Mouse (Mus musculus) heart, embryonic 11.5 days (tissue): ENCODE data around the gene H2-DMa. TPM values are rescaled to one million over a fixed set of nuclear protein-coding genes. Genes with fewer than 3 reads are reported as not detected.

Experiments
- ATAC-seq: fragments of 200-750 bp; cut with Nextera tagmentation; replicated peaks from 2 replicates; pipeline ENCODE4 v1.8.0; 2017; ENCODE audit warnings: moderate library complexity; ENCODE audit not compliant: insufficient number of reproducible peaks, low FRiP score, low TSS enrichment
- H3K27ac ChIP-seq: fragments of 300-500 bp; sonication (generic); 2 replicates; pipeline ENCODE4 v1.5.1; 2014; ENCODE audit warnings: mild to moderate bottlenecking, low read depth, low read length
- H3K27me3 ChIP-seq: fragments of 300-500 bp; sonication (generic); 2 replicates; pipeline ENCODE4 v1.6.1; 2014; ENCODE audit warnings: mild to moderate bottlenecking, low read length, mixed read lengths; ENCODE audit not compliant: control insufficient read depth, insufficient read depth
- H3K36me3 ChIP-seq: fragments of 300-500 bp; sonication (generic); 2 replicates; pipeline ENCODE4 v1.6.1; 2014; ENCODE audit warnings: mild to moderate bottlenecking, low read length, moderate library complexity, mixed read lengths; ENCODE audit not compliant: control insufficient read depth, insufficient read depth
- H3K4me1 ChIP-seq: fragments of 300-500 bp; sonication (generic); 2 replicates; pipeline ENCODE4 v1.6.1; 2014; ENCODE audit warnings: low read length; ENCODE audit not compliant: control insufficient read depth, insufficient read depth
- H3K4me2 ChIP-seq: fragments of 300-500 bp; sonication (generic); 2 replicates; pipeline ENCODE4 v1.6.1; 2014; ENCODE audit warnings: mild to moderate bottlenecking, moderate library complexity
- H3K4me3 ChIP-seq: fragments of 300-500 bp; sonication (generic); 2 replicates; pipeline ENCODE4 v1.5.1; 2014; ENCODE audit warnings: low read depth, low read length
- H3K9ac ChIP-seq: fragments of 300-500 bp; sonication (generic); 2 replicates; pipeline ENCODE4 v1.6.1; 2014; ENCODE audit warnings: mild to moderate bottlenecking, low read depth, low read length, moderate library complexity
- H3K9me3 ChIP-seq: fragments of 300-500 bp; sonication (generic); replicated peaks from 2 replicates; pipeline ENCODE4 v1.6.1; 2016; ENCODE audit warnings: low read length; ENCODE audit not compliant: control insufficient read depth
- WGBS: fragments of 180-500 bp; shearing (Covaris S2); extraction: QIAGEN DNeasy Blood & Tissue Kit; methylation state at CpG from one replicate; pipeline ENCODE4 v1.1.7; 2014; ENCODE audit not compliant: insufficient replicate concordance; 5-methylcytosine and 5-hydroxymethylcytosine counted together
- polyA plus RNA-seq: library from polyadenylated mRNA; unstranded; fragments of >200 nt; fragmentation: Nextera tagmentation; extraction: Ambion mirVana; gene quantifications from 2 replicates; pipeline ENCODE4 v1.2.1, GENCODE M21; 2014

Gene H2-DMa
- polyA plus RNA-seq, 1 experiment from 2014 or later: 8.1 TPM

GRCm38 (mm10) chr17:34088124-34088523, 31.2 kb upstream of the H2-DMa start:
- H3K9ac ChIP-seq: no peak overlapping the region
- no peaks in the 10 kb centered on the region for H3K9me3 ChIP-seq
- no peak overlapping the region for H3K4me3 ChIP-seq
- no peak overlapping the region for H3K4me2 ChIP-seq
- H3K4me1 ChIP-seq: peaks cover 4% of the 10 kb centered on the region; the same call in 1 of the 2 replicates
- no peaks in the 10 kb centered on the region for H3K36me3 ChIP-seq
- peaks cover 4% of the 10 kb centered on the region; the same call in 1 of the 2 replicates for H3K27me3 ChIP-seq
- H3K27ac ChIP-seq: no peak overlapping the region
- no peak for ATAC-seq
- WGBS: 69% methylated on average over 11 of the region's 11 CpGs

DNA sequence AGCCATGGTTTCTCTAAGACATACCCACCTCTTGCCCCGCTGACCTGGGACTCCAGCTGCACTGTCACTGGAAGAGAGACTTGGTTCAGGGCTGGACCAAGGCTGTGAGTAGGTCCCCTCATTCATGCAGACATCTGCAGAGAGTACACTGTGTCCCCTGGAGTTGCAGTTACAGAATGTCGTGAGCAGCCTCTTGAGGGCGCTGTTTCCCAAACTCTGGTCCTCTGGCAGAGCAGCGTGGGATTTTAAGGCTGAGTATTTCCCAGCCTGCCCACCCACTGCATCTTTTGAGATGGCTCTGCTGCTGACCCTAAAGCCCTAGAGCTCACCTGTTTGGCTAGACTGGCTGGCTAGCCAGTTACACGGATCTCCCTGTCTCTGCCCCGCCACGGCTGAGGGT, 28.4 kb upstream of the H2-DMa start:
- no peaks in the 10 kb centered on the region for H3K27me3 ChIP-seq
- ATAC-seq: no peak
- WGBS: 42% methylated on average over 7 of the region's 7 CpGs
- peaks cover 4% of the 10 kb centered on the region; the same call in 1 of the 2 replicates for H3K4me1 ChIP-seq
- no peak overlapping the region for H3K9ac ChIP-seq
- H3K27ac ChIP-seq: no peak overlapping the region
- no peaks in the 10 kb centered on the region for H3K9me3 ChIP-seq
- no peak overlapping the region for H3K4me2 ChIP-seq
- no peak overlapping the region for H3K4me3 ChIP-seq
- H3K36me3 ChIP-seq: no peaks in the 10 kb centered on the region

DNA sequence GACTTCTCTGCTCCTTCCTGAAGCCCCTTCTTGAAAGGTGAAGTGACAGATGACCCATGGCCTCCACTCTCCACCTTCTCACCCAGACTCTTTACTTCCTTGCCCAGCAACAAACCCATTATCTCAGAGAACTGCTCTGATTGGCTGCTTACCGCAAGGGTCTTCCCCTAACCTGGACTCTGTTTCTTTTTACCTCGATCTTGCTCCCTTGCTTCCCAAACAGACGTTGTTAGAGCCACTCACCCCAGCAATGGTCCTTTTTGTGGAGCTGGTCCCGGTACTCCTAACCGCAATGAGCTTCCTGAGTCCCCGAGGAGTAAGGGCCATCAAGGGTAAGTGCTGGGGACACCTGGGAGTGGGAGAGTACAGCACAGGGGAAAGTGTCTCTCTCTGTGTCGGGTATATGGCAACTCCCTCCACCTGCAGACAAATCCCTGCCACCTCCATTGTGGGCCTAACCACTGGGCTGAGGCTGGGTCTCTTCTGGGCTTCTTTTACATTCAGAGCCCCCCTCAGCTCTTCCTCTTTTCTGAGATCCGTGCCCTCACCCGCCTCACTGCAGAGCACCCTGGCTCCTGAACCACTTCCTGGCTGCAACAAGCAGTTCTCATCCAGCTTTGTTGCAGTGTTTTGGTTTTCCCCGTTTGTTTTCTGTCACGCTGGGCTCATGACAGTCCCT, 27.0 kb upstream of the H2-DMa start, which contains the start of gene H2-Oa:
Gene H2-Oa, plus strand, starts transcription at position 144 of the 679 bp plus-strand sequence.
- no peak within 1 kb of the TSS for H3K4me2 ChIP-seq
- ATAC-seq: no peak
- H3K9me3 ChIP-seq: no peaks in the 10 kb centered on the region
- H3K4me3 ChIP-seq: no peak within 1 kb of the TSS
- H3K27me3 ChIP-seq: no peaks in the 10 kb centered on the region
- H3K36me3 ChIP-seq: no peaks in the 10 kb centered on the region
- WGBS: 34% methylated on average over 11 of the region's 11 CpGs
- H3K9ac ChIP-seq: no peak within 1 kb of the TSS
- peaks cover 4% of the 10 kb centered on the region; the same call in 1 of the 2 replicates for H3K4me1 ChIP-seq
- no peak within 1 kb of the TSS for H3K27ac ChIP-seq

- Histone ChIP-seq H3K4me3 (no peak overlapping the region), H3K27ac (no peak overlapping the region), H3K36me3 (no peaks in the 10 kb centered on the region), H3K4me1 (peaks cover 4% of the 10 kb centered on the region; the same call in 1 of the 2 replicates), H3K27me3 (no peaks in the 10 kb centered on the region), H3K4me2 (peak overlapping the region; percentile 31), H3K9me3 (no peaks in the 10 kb centered on the region), H3K9ac (no peak overlapping the region)
- peak; percentile 77 for ATAC-seq
- 28% methylated on average over 7 of the region's 7 CpGs for WGBS
These were observed 26.0 kb upstream of the H2-DMa start for GRCm38 (mm10) chr17:34093199-34093874.

DNA sequence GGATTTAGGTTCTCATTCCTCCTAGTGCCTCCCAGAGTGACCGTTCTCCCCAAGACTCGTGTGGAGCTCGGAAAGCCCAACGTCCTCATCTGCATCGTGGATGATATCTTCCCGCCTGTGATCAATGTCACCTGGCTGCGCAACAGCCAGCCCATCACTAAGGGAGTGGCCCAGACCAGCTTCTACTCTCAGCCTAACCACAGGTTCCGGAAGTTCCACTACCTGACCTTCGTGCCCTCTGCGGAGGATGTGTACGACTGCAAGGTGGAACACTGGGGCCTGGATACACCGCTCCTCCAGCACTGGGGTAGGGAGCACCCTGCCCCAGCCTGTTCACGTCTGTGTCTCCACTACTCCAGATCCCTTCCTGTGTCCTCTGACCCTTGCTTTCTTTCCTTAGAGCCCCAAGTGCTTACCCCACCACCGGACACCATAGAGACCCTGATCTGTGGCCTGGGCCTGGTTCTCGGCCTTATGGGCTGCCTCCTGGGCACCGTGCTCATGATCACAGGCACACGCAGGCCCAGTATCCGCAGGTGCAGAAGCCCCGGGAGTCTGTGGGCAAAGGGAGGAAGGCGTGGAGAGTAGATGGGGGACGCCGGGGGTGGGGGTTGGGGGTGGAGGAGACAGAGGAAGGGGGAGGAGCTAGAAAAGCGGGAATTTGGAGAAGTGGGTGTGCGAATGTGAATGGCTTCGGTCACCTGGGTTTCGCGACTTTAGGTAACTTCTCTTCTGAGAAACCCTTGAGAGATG, 24.9 kb upstream of the H2-DMa start:
- Histone ChIP-seq H3K27me3 (peaks cover 3% of the 10 kb centered on the region; the same call in 1 of the 2 replicates), H3K4me2 (no peak overlapping the region), H3K36me3 (no peaks in the 10 kb centered on the region), H3K4me1 (peaks cover 4% of the 10 kb centered on the region; the same call in 1 of the 2 replicates), H3K27ac (no peak overlapping the region), H3K9ac (no peak overlapping the region), H3K4me3 (no peak overlapping the region), H3K9me3 (no peaks in the 10 kb centered on the region)
- no peak for ATAC-seq
- 77% methylated on average over 27 of the region's 27 CpGs for WGBS

- H3K27me3 ChIP-seq: peaks cover 3% of the 10 kb centered on the region; the same call in 1 of the 2 replicates
- no peak overlapping the region for H3K4me3 ChIP-seq
- 68% methylated on average over 3 of the region's 3 CpGs for WGBS
- no peak overlapping the region for H3K9ac ChIP-seq
- no peaks in the 10 kb centered on the region for H3K9me3 ChIP-seq
- no peak overlapping the region for H3K27ac ChIP-seq
- H3K4me1 ChIP-seq: peaks cover 5% of the 10 kb centered on the region; the same call in 1 of the 2 replicates
- no peak overlapping the region for H3K4me2 ChIP-seq
- H3K36me3 ChIP-seq: no peaks in the 10 kb centered on the region
- no peak for ATAC-seq
These were observed 22.8 kb upstream of the H2-DMa start for GRCm38 (mm10) chr17:34096497-34097010.

- peaks cover 3% of the 10 kb centered on the region; the same call in 1 of the 2 replicates for H3K27me3 ChIP-seq
- H3K4me2 ChIP-seq: no peak overlapping the region
- 70% methylated on average over 5 of the region's 5 CpGs for WGBS
- no peaks in the 10 kb centered on the region for H3K9me3 ChIP-seq
- no peaks in the 10 kb centered on the region for H3K36me3 ChIP-seq
- no peak overlapping the region for H3K9ac ChIP-seq
- ATAC-seq: no peak
- no peak overlapping the region for H3K27ac ChIP-seq
- H3K4me3 ChIP-seq: no peak overlapping the region
- peaks cover 6% of the 10 kb centered on the region; the same call in 1 of the 2 replicates for H3K4me1 ChIP-seq
These were observed 22.1 kb upstream of the H2-DMa start for GRCm38 (mm10) chr17:34097272-34097671.
